Mouse (Mus musculus) right cerebral cortex, adult 2 months (tissue): ENCODE measurements around the gene Nin.
"Not testable (repeated sequence)": the region's sequence is repeated elsewhere in the genome, so short reads cannot be mapped to it uniquely, and the experiment has no call there.

ENCODE experiments used
- DNase-seq, 2 experiments: peaks; one replicate each; pipeline ENCODE4 v3.0.0; 2021 to 2022; ENCODE audit warnings: low spot score in 2 of 2

The Nin gene

GRCm38 (mm10) chr12:70113351-70113750 is at the start of gene Nin:
Gene Nin (minus strand): TSS chr12:70113717.
- DNase-seq = peak in 1 of 2 experiments; percentile 37

- DNase-seq = no peak
These were observed 47.5 kb upstream of the Nin start for GRCm38 (mm10) chr12:70161057-70161456.

GRCm38 (mm10) chr12:70157292-70158066 is 44.0 kb upstream of the Nin start:
- DNase-seq = no peak

GRCm38 (mm10) chr12:70156222-70156621 is 42.7 kb upstream of the Nin start:
- no peak for DNase-seq

- DNase-seq = no peak
These were observed 40.3 kb upstream of the Nin start, which contains the start of gene Abhd12b for GRCm38 (mm10) chr12:70153842-70154241. Gene Abhd12b (plus strand): TSS chr12:70154142.

- no peak for DNase-seq
These were observed 35.2 kb upstream of the Nin start for GRCm38 (mm10) chr12:70148631-70149265.

- no peak for DNase-seq
These were observed 34.6 kb upstream of the Nin start for GRCm38 (mm10) chr12:70147986-70148630.

- DNase-seq = no peak
These were observed 32.1 kb upstream of the Nin start for GRCm38 (mm10) chr12:70145586-70145985.

- DNase-seq = peak; percentile 70 to 76
These were observed 31.3 kb upstream of the Nin start for GRCm38 (mm10) chr12:70144637-70145448.

- DNase-seq = not testable (repeated sequence)
These were observed 30.6 kb upstream of the Nin start for GRCm38 (mm10) chr12:70144106-70144587.

- no peak for DNase-seq
These were observed 27.6 kb upstream of the Nin start for GRCm38 (mm10) chr12:70140993-70141576.

- DNase-seq = no peak
These were observed 27.0 kb upstream of the Nin start for GRCm38 (mm10) chr12:70140542-70140941.

- no peak for DNase-seq
These were observed 26.4 kb upstream of the Nin start for GRCm38 (mm10) chr12:70139871-70140270.

GRCm38 (mm10) chr12:70137626-70138025 is 24.1 kb upstream of the Nin start:
- DNase-seq = no peak

GRCm38 (mm10) chr12:70137095-70137494 is 23.6 kb upstream of the Nin start:
- DNase-seq = no peak

- DNase-seq = no peak
These were observed 22.8 kb upstream of the Nin start for GRCm38 (mm10) chr12:70136185-70136756.

- DNase-seq = no peak
These were observed 21.2 kb upstream of the Nin start for GRCm38 (mm10) chr12:70134627-70135235.

- peak in 1 of 2 experiments; percentile 39 for DNase-seq
These were observed 17.6 kb upstream of the Nin start for GRCm38 (mm10) chr12:70131042-70131675.

- DNase-seq = no peak
These were observed 15.6 kb upstream of the Nin start for GRCm38 (mm10) chr12:70129105-70129504.

GRCm38 (mm10) chr12:70126626-70127025 is 13.1 kb upstream of the Nin start:
- no peak for DNase-seq
